Mouse (Mus musculus) cerebellum, adult 2 months (tissue): Measurements from ENCODE around the gene Sh2d5.

Experiments
- CTCF ChIP-seq: fragments of 200-500 bp; IDR thresholded peaks from 2 replicates; pipeline ENCODE4 v1.5.1; 2011; ENCODE audit warnings: low read depth, mild to moderate bottlenecking, control low read depth, low read length, moderate library complexity, borderline replicate concordance; ENCODE audit not compliant: insufficient read depth
- POLR2A ChIP-seq: fragments of 200-500 bp; IDR thresholded peaks from 2 replicates; pipeline ENCODE4 v1.6.1; 2011; ENCODE audit warnings: low read length, control low read depth, borderline replicate concordance; ENCODE audit not compliant: insufficient read depth

DNA sequence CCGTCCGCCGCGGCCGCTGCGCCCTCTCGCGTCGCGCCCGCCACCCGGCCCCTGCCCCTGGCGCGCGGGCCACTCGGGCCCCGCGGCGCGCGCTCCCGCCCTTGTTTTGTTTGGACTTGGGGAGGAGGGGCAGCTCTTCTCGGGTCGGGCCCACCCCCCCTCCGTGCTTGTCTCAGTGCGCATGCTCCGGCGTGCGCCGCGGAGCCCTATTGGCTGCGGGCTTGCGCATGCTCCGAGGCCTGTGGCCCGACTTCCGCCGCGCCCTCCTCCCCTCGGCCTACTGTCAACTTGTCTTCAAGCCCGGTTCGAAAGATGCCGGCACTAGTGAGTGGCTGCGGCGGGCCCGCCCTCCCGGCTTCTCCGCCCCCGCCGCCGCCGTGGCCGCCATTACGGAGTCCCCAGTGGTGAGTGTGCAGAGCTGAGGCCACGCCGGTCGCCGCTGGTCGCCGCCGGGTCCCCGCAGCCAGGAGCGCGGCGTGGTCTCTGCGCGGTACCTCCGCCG lies 33.3 kb upstream of the Sh2d5 start:
- TF ChIP-seq POLR2A (peak; percentile 32; the same call in 1 of the 2 replicates), CTCF (no peak)
